22 mouse cellular contexts compared by ENCODE assay signal in the genomic region with DNA sequence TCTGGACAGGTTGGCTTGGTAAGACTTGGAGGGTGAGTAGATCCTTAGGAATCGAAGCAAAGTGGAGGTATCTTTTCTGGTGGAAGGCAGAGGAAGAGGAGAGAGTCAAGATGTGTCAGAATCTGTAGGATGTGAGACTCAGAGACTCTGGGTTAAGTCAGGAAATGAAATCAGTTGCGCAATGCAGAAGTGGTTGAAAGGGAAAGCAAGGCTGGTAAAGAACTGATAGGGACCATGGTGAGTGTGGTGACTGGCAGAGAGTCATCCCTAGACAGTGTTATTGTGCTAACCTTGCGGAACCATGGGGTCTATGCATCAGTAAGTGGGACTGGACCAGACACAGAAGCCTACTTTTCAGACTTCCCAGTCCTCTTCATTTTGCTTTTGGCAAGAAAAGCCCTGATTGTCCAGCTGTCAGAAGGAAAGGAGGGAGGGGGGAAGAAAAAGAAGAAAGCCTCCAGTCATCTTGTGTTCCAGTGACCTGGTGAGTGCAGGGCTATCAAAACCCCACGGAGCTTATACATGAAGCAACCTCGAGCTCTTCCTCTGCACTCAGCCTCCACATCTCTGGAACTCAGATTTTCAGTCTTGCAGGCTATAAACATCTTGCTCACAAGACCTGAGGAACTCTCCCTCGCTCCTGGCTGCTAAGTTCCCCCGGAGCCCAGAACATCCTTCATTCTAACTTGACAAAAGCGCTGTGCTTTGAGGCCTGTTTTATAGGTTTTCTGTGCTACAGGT.
"Had no signal": no experiment of that assay in that cellular context is flagged by ENCODE, and none has a peak within 500 bp of the region (broad histone marks: within the 10 kb centered on the region; RNA-seq: fewer than 3 reads in every experiment).

No protein-coding gene starts in this region.

- ATAC-seq: liver, postnatal 0 days had no signal

- H3K9ac ChIP-seq: kidney, embryonic 15.5 days; limb, embryonic 12.5 days; limb, embryonic 15.5 days; liver, embryonic 14.5 days; liver, postnatal 0 days; lung, embryonic 15.5 days; neural tube, embryonic 12.5 days; neural tube, embryonic 15.5 days; stomach, embryonic 15.5 days had no signal

- H3K27me3 ChIP-seq: limb, embryonic 12.5 days; limb, embryonic 15.5 days; lung, embryonic 15.5 days; neural tube, embryonic 12.5 days; stomach, embryonic 15.5 days had no signal

- H3K4me3 ChIP-seq: kidney, embryonic 15.5 days; left cerebral cortex, adult 2 months; limb, embryonic 12.5 days; limb, embryonic 15.5 days; lung, embryonic 15.5 days; neural tube, embryonic 12.5 days; neural tube, embryonic 15.5 days; stomach, embryonic 15.5 days had no signal

- H3K36me3 ChIP-seq: kidney, embryonic 15.5 days; limb, embryonic 12.5 days; limb, embryonic 15.5 days; lung, embryonic 15.5 days; neural tube, embryonic 12.5 days; neural tube, embryonic 15.5 days; stomach, embryonic 15.5 days had no signal

- DNase-seq: kidney, adult 11 months; kidney, adult 8-10 months; kidney, postnatal 10 days; kidney, postnatal 36 days; left cerebral cortex, postnatal 4 days; liver, postnatal 0 days; lung, postnatal 10 days; lung, postnatal 36 days; midbrain, embryonic 14.5 days; retina, postnatal 1 day; right cerebral cortex, postnatal 25 days; spleen, adult 18-20 months; thymus, postnatal 25 days had no signal

- H3K9me3 ChIP-seq: kidney, embryonic 15.5 days; limb, embryonic 12.5 days; limb, embryonic 15.5 days; lung, embryonic 15.5 days; neural tube, embryonic 12.5 days; neural tube, embryonic 15.5 days; stomach, embryonic 15.5 days had no signal

- H3K27ac ChIP-seq: kidney, embryonic 15.5 days; left cerebral cortex, adult 2 months; limb, embryonic 12.5 days; limb, embryonic 15.5 days; liver, embryonic 14.5 days; lung, embryonic 15.5 days; neural tube, embryonic 12.5 days; neural tube, embryonic 15.5 days; stomach, embryonic 15.5 days had no signal
